Mouse (Mus musculus) forebrain, postnatal 0 days (tissue): ENCODE measurements at regions not wholly inside any gene's neighbourhood (a gene's known extent, or its start where the extent isn't known, plus 50 kb on each side); places are given as distances from the start of the nearest gene placed in this dataset.
A peak's percentile ranks its signal among the peaks of the same experiment; 100 is the strongest.

Experiments used
- ATAC-seq: fragments of 200-750 bp; cut with Nextera tagmentation; 2 replicates; pipeline ENCODE4 v1.8.0; 2017; ENCODE audit warnings: mild to moderate bottlenecking, moderate library complexity
- DNase-seq: peaks from one replicate; pipeline ENCODE4 v3.0.0-alpha.2; 2015
- H3K27ac ChIP-seq: fragments of 300-500 bp; sonication (generic); 2 replicates; pipeline ENCODE4 v1.5.1; 2014; ENCODE audit warnings: low read depth, mild to moderate bottlenecking, antibody characterized with exemption, low read length, moderate library complexity, mixed read lengths
- H3K27me3 ChIP-seq: fragments of 300-500 bp; sonication (generic); 2 replicates; pipeline ENCODE4 v1.6.1; 2014; ENCODE audit warnings: mild to moderate bottlenecking, low read length, mixed read lengths; ENCODE audit not compliant: insufficient read depth
- H3K36me3 ChIP-seq: fragments of 300-500 bp; sonication (generic); 2 replicates; pipeline ENCODE4 v1.6.1; 2014; ENCODE audit warnings: mild to moderate bottlenecking, moderate library complexity; ENCODE audit not compliant: insufficient read depth
- H3K4me1 ChIP-seq: fragments of 300-500 bp; sonication (generic); 2 replicates; pipeline ENCODE4 v1.6.1; 2014; ENCODE audit warnings: antibody characterized with exemption; ENCODE audit not compliant: insufficient read depth
- H3K4me2 ChIP-seq: fragments of 300-500 bp; sonication (generic); 2 replicates; pipeline ENCODE4 v1.6.1; 2014; ENCODE audit warnings: low read depth, mild to moderate bottlenecking, moderate library complexity
- H3K4me3 ChIP-seq: fragments of 300-500 bp; sonication (generic); 2 replicates; pipeline ENCODE4 v1.5.1; 2014; ENCODE audit warnings: low read depth, low read length, mixed read lengths
- H3K9ac ChIP-seq: fragments of 300-500 bp; sonication (generic); 2 replicates; pipeline ENCODE4 v1.6.1; 2014; ENCODE audit warnings: mild to moderate bottlenecking
- H3K9me3 ChIP-seq: fragments of 300-500 bp; sonication (generic); 2 replicates; pipeline ENCODE4 v1.6.1; 2016; ENCODE audit warnings: low read length
- CTCF ChIP-seq: sonication (generic); IDR thresholded peaks from 2 replicates; pipeline ENCODE4 v1.5.1; 2016; ENCODE audit warnings: antibody characterized with exemption, control low read depth, low read depth
- WGBS: fragments of 180-500 bp; shearing (Covaris S2); extraction: QIAGEN DNeasy Blood & Tissue Kit; methylation state at CpG from one replicate; pipeline ENCODE4 v1.1.7; 2014; 5-methylcytosine and 5-hydroxymethylcytosine counted together

GRCm38 (mm10) chr4:55769656-55770055, 237.4 kb upstream of the Klf4 start:
- Histone ChIP-seq H3K4me2 (no peak overlapping the region), H3K9ac (no peak overlapping the region), H3K4me3 (no peak overlapping the region), H3K27me3 (no peaks in the 10 kb centered on the region), H3K27ac (no peak overlapping the region), H3K4me1 (no peaks in the 10 kb centered on the region), H3K36me3 (no peaks in the 10 kb centered on the region), H3K9me3 (no peaks in the 10 kb centered on the region)
- WGBS: 92% methylated on average over 3 of the region's 3 CpGs
- DNase-seq (no peak), ATAC-seq (no peak)
- TF ChIP-seq CTCF: no peak

- Histone ChIP-seq H3K4me3 (no peak overlapping the region), H3K27me3 (no peaks in the 10 kb centered on the region), H3K27ac (no peak overlapping the region), H3K36me3 (no peaks in the 10 kb centered on the region), H3K4me1 (no peaks in the 10 kb centered on the region), H3K9me3 (no peaks in the 10 kb centered on the region), H3K9ac (no peak overlapping the region), H3K4me2 (no peak overlapping the region)
- 96% methylated on average over 6 of the region's 6 CpGs for WGBS
- ATAC-seq (no peak), DNase-seq (no peak)
- TF ChIP-seq CTCF: no peak
Observed at GRCm38 (mm10) chr4:55768325-55768724, 236.1 kb upstream of the Klf4 start.

GRCm38 (mm10) chr4:55767133-55767532, 234.9 kb upstream of the Klf4 start:
- Histone ChIP-seq H3K4me1 (no peaks in the 10 kb centered on the region), H3K4me2 (no peak overlapping the region), H3K27me3 (no peaks in the 10 kb centered on the region), H3K4me3 (no peak overlapping the region), H3K9ac (no peak overlapping the region), H3K36me3 (no peaks in the 10 kb centered on the region), H3K27ac (no peak overlapping the region), H3K9me3 (no peaks in the 10 kb centered on the region)
- ATAC-seq: no peak
- 83% methylated on average over 4 of the region's 4 CpGs for WGBS
- no peak for TF ChIP-seq CTCF
- DNase-seq: no peak

GRCm38 (mm10) chr4:55765780-55766179, 233.5 kb upstream of the Klf4 start:
- no peak overlapping the region for H3K9ac ChIP-seq
- no peaks in the 10 kb centered on the region for H3K36me3 ChIP-seq
- H3K4me2 ChIP-seq: no peak overlapping the region
- no peak overlapping the region for H3K4me3 ChIP-seq
- ATAC-seq (no peak), DNase-seq (peak; percentile 3)
- no peaks in the 10 kb centered on the region for H3K27me3 ChIP-seq
- no peak for TF ChIP-seq CTCF
- H3K9me3 ChIP-seq: no peaks in the 10 kb centered on the region
- no peak overlapping the region for H3K27ac ChIP-seq
- H3K4me1 ChIP-seq: no peaks in the 10 kb centered on the region
- 71% methylated on average over 2 of the region's 2 CpGs for WGBS

GRCm38 (mm10) chr4:55763112-55763511, 230.8 kb upstream of the Klf4 start:
- 75% methylated on average over 6 of the region's 6 CpGs for WGBS
- no peak overlapping the region for H3K27ac ChIP-seq

GRCm38 (mm10) chr4:55762389-55762788, 230.1 kb upstream of the Klf4 start:
- Histone ChIP-seq H3K4me2 (no peak overlapping the region), H3K36me3 (no peaks in the 10 kb centered on the region), H3K9ac (no peak overlapping the region), H3K4me1 (no peaks in the 10 kb centered on the region), H3K4me3 (no peak overlapping the region), H3K27ac (no peak overlapping the region), H3K9me3 (no peaks in the 10 kb centered on the region), H3K27me3 (no peaks in the 10 kb centered on the region)
- no peak for TF ChIP-seq CTCF
- ATAC-seq (no peak), DNase-seq (no peak)
- 85% methylated on average over 4 of the region's 4 CpGs for WGBS

More at GRCm38 (mm10) chr4:55763112-55763511, 230.8 kb upstream of the Klf4 start:
- no peak overlapping the region for H3K4me2 ChIP-seq
- TF ChIP-seq CTCF: no peak
- H3K36me3 ChIP-seq: no peaks in the 10 kb centered on the region
- no peaks in the 10 kb centered on the region for H3K9me3 ChIP-seq
- no peak for ATAC-seq
- no peak overlapping the region for H3K9ac ChIP-seq
- H3K4me1 ChIP-seq: no peaks in the 10 kb centered on the region
- H3K4me3 ChIP-seq: no peak overlapping the region
- no peak for DNase-seq
- H3K27me3 ChIP-seq: no peaks in the 10 kb centered on the region

GRCm38 (mm10) chr4:55757148-55757927, 225.1 kb upstream of the Klf4 start:
- H3K36me3 ChIP-seq: no peaks in the 10 kb centered on the region
- H3K4me1 ChIP-seq: no peaks in the 10 kb centered on the region
- peak; percentile 8 for DNase-seq
- H3K27ac ChIP-seq: no peak overlapping the region
- H3K9ac ChIP-seq: no peak overlapping the region
- TF ChIP-seq CTCF: no peak
- WGBS: 38% methylated on average over 15 of the region's 15 CpGs
- H3K27me3 ChIP-seq: no peaks in the 10 kb centered on the region
- no peak for ATAC-seq
- no peak overlapping the region for H3K4me3 ChIP-seq
- no peaks in the 10 kb centered on the region for H3K9me3 ChIP-seq
- peak overlapping the region; percentile 3; the same call in 1 of the 2 replicates for H3K4me2 ChIP-seq
